Mouse (Mus musculus) myocyte (in vitro differentiated cells): ENCODE data around the gene 1700042G07Rik.

Experiments used
- E2F4 ChIP-seq: IDR thresholded peaks from one replicate; pipeline ENCODE4 v1.6.1; 2011; ENCODE audit warnings: mild to moderate bottlenecking, control low read depth, moderate library complexity; ENCODE audit not compliant: insufficient read depth
- MAX ChIP-seq: IDR thresholded peaks from one replicate; pipeline ENCODE4 v1.6.1; 2011; ENCODE audit warnings: low read depth, mild to moderate bottlenecking, control low read depth
- MYOD1 ChIP-seq, 3 experiments: IDR thresholded peaks; one replicate each; pipeline ENCODE4 v1.6.1; 2011; ENCODE audit warnings: control low read depth in 2 of 3, low read depth in 2 of 3, mild to moderate bottlenecking in 2 of 3, moderate library complexity in 1 of 3; ENCODE audit not compliant: insufficient read length in 2 of 3, control insufficient read depth in 1 of 3
- MYOG ChIP-seq, 3 experiments: IDR thresholded peaks; one replicate each; pipeline ENCODE4 v1.6.1; 2011; ENCODE audit warnings: control low read depth in 2 of 3, low read depth in 2 of 3, mild to moderate bottlenecking in 2 of 3; ENCODE audit not compliant: insufficient read length in 2 of 3, control insufficient read depth in 1 of 3, insufficient read depth in 1 of 3
- POLR2A ChIP-seq: IDR thresholded peaks from one replicate; pipeline ENCODE4 v1.6.1; 2011; ENCODE audit warnings: low read depth, mild to moderate bottlenecking, control low read depth, moderate library complexity; ENCODE audit not compliant: insufficient read length
- POLR2AphosphoS2 ChIP-seq: IDR thresholded peaks from one replicate; pipeline ENCODE4 v1.6.1; 2011; ENCODE audit warnings: low read depth, control low read depth; ENCODE audit not compliant: insufficient read length
- REST ChIP-seq: IDR thresholded peaks from one replicate; pipeline ENCODE4 v1.6.1; 2011; ENCODE audit warnings: mild to moderate bottlenecking, control low read depth, moderate library complexity; ENCODE audit not compliant: insufficient read depth, insufficient read length
- SRF ChIP-seq: IDR thresholded peaks from one replicate; pipeline ENCODE4 v1.6.1; 2011; ENCODE audit warnings: low read depth; ENCODE audit not compliant: control insufficient read depth, insufficient read length
- TCF12 ChIP-seq: IDR thresholded peaks from one replicate; pipeline ENCODE4 v1.6.1; 2011; ENCODE audit warnings: mild to moderate bottlenecking, control low read depth; ENCODE audit not compliant: poor library complexity, insufficient read depth, severe bottlenecking
- TCF3 ChIP-seq: IDR thresholded peaks from one replicate; pipeline ENCODE4 v1.6.1; 2011; ENCODE audit warnings: low read depth, control low read depth; ENCODE audit not compliant: insufficient read length
- USF1 ChIP-seq: IDR thresholded peaks from one replicate; pipeline ENCODE4 v1.6.1; 2011; ENCODE audit warnings: low read depth, mild to moderate bottlenecking, control low read depth, moderate library complexity

DNA sequence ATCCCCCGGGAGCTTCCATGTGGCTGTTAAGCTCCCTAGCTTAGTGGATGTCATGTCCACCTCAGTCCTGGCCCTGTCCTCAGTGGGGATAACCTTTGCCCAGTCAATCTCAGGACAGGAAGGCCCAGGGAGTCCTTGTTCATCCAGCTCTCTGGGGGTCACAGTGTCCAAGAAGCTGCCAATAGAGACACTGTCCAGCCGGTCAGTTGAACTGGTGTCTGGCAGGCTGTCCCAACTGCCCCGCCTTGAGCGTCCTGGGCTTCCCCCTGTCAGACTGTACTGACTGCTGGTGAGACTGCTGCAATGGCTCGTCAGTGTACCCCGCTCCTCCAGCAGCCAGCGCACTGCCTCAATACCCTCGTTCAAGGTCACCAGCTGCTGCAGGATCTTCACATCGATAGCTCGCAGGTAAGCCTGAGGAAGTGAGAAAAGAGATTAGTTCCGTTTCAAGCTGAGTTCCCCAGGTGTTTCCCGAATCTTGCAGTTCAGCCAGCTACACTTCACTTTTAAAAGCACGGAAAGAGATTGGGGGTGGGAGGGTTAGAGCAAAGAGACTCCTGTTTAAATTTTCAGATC is 35.7 kb upstream of the 1700042G07Rik start:
- TF ChIP-seq POLR2AphosphoS2, result no peak
- TF ChIP-seq E2F4, result no peak
- TF ChIP-seq MYOD1 (IDR thresholded peaks at IDR 0.05; ENCODE audit: control insufficient read depth in 1 of 3, insufficient read length in 2 of 3, low read depth in 2 of 3), result no peak
- TF ChIP-seq POLR2A, result no peak
- no peak for TF ChIP-seq TCF12
- TF ChIP-seq MYOG (IDR thresholded peaks at IDR 0.05; ENCODE audit: control insufficient read depth in 1 of 3, insufficient read depth in 1 of 3, insufficient read length in 2 of 3, low read depth in 2 of 3), result no peak
- no peak for TF ChIP-seq MAX
- TF ChIP-seq REST, result no peak
- no peak for TF ChIP-seq USF1
- no peak for TF ChIP-seq SRF
- no peak for TF ChIP-seq TCF3
